Mouse (Mus musculus) lung, postnatal 14 days (tissue): Measurements from ENCODE around the gene Klra8.
"Not testable (repeated sequence)": the region's sequence is repeated elsewhere in the genome, so short reads cannot be mapped to it uniquely, and the experiment has no call there.

Source experiments
- DNase-seq: peaks from one replicate; pipeline ENCODE4 v3.0.0; 2021

The Klra8 gene

DNA sequence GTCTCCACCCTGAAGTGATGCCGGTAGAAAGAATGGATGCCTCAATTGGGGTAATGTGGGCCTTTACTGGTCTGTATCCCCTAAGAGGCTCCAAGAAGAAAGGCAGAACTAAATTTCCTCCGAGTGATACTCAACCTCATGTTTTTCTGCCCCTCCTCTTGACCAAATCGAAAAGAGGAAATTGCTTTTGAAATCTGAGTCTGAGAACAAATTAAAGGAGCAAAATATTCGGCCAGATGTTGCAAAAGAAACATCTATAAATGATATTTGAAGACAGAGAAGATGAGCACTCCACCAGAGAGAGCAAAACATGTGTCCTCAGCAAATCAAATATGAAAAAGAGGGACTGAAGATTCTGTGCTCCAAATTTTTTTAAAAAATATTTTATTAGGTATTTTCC lies at the start of gene Klra8:
Gene Klra8, minus strand, starts transcription at position 101 of the 400 bp plus-strand sequence.
- DNase-seq: not testable (repeated sequence)

DNA sequence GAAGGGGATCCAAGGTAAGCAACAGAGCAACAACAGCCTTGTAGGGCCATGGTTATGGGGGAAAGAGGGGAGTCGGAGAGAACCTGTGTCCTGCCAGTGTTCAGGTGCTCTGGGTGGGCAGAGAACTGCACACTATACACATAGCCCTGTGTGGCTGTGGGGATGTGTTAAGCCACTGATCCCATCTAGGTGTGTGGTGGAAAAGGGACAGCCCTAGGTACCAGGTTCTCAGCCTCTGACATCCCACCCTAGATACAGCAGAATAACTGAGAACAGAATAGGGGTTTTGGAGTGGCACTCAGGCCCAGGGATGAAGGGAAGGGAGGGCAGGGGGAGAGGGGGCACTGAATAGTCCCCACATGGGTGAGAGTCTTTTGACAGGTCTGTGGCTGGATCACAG lies 19.2 kb downstream of the Klra8 start:
- no peak for DNase-seq

DNA sequence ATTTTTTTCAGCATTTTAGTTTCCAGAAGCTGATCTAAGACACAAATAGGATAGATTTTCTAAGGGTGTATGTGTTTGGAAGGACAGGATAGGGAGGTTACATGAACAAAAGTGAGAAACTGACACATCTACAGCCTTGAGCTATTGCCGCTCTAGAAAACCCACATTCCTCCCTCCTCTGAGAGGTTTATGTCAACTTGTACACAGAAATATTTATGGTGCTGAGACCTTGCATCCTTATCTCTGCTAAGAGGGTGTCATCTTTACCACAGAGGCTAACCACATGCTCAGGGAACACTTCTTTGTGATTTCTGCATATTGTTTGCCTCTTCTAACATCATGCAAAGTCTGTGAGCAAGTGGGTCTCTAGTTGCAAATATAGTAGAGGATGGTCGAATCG lies 27.0 kb downstream of the Klra8 start:
- DNase-seq: not testable (repeated sequence)

DNA sequence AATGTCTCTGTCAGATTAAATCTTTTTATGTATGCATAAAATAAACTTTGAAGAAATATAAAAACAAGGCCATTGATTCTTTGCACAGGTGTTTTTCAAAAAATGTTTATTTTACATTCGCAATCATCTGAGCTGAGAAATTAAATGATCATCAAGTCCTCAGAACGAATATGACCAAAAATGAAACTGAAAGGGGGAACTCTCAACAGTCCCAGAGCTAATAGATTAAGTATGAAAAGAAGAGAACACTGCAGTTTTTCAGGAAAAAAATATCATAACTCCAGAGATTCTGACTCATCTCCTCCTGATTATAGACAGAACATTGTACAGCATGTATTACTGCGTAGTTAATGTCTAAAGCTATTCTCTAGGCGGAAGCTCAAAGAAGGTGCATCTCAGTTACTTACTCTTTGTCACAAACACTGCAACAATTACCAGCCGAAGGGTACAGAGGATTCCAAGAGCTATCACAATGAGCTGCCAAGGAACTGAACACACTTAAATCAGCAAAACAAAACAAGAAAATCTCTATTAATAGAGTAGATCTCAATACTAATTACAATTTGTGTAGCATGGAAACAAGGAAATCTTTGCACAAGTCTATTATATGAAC lies 37.3 kb downstream of the Klra8 start:
- no peak for DNase-seq

DNA sequence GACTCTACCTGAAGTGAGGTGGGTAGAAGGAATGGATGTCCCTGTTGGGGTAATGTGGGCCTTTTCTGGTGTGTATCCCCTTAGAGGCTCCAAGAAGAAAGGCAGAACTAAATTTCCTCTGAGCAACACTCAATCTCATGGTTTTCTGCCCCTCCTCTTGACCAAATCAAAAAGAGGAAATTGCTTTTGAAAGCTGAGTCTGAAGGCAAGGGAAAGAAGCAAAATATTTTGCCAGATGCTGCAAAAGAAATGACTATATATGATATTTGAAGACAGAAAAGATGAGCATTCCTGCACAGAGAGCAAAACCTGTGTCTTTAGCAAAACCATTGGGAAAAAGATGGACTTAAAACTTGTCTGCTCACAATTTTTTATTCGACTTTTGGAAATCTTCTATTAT lies 62.5 kb downstream of the Klra8 start, which contains the start of gene Klra4:
Gene Klra4, minus strand, starts transcription at position 101 of the 400 bp plus-strand sequence.
- not testable (repeated sequence) for DNase-seq
